Mouse (Mus musculus) forebrain, embryonic 13.5 days (tissue): ENCODE measurements around the gene Lsmem1. TPM values are rescaled to one million over a fixed set of nuclear protein-coding genes. Genes with fewer than 3 reads are reported as not detected.

Experiments used
- ATAC-seq: fragments of 200-750 bp; cut with Nextera tagmentation; 2 replicates; pipeline ENCODE4 v1.8.0; 2017
- H3K27ac ChIP-seq: fragments of 300-500 bp; sonication (generic); 2 replicates; pipeline ENCODE4 v1.5.1; 2015; ENCODE audit warnings: inconsistent platforms, mild to moderate bottlenecking, moderate library complexity
- H3K27me3 ChIP-seq: fragments of 300-500 bp; sonication (generic); 2 replicates; pipeline ENCODE4 v1.6.1; 2015; ENCODE audit warnings: mild to moderate bottlenecking, inconsistent platforms
- H3K36me3 ChIP-seq: fragments of 300-500 bp; sonication (generic); 2 replicates; pipeline ENCODE4 v1.6.1; 2015; ENCODE audit warnings: mild to moderate bottlenecking, inconsistent platforms; ENCODE audit not compliant: poor library complexity, severe bottlenecking
- H3K4me1 ChIP-seq: fragments of 300-500 bp; sonication (generic); 2 replicates; pipeline ENCODE4 v1.6.1; 2015; ENCODE audit warnings: inconsistent platforms
- H3K4me2 ChIP-seq: fragments of 300-500 bp; sonication (generic); 2 replicates; pipeline ENCODE4 v1.6.1; 2015; ENCODE audit warnings: inconsistent platforms, mild to moderate bottlenecking, moderate library complexity
- H3K4me3 ChIP-seq: fragments of 300-500 bp; sonication (generic); 2 replicates; pipeline ENCODE4 v1.5.1; 2015; ENCODE audit warnings: mild to moderate bottlenecking, inconsistent platforms
- H3K9ac ChIP-seq: fragments of 300-500 bp; sonication (generic); 2 replicates; pipeline ENCODE4 v1.6.1; 2015; ENCODE audit warnings: mild to moderate bottlenecking, inconsistent platforms
- H3K9me3 ChIP-seq: fragments of 300-500 bp; sonication (generic); replicated peaks from 2 replicates; pipeline ENCODE4 v1.6.1; 2016; ENCODE audit warnings: inconsistent platforms
- WGBS: fragments of 180-500 bp; shearing (Covaris S2); methylation state at CpG from one replicate; pipeline ENCODE4 v1.1.7; 2015; 5-methylcytosine and 5-hydroxymethylcytosine counted together
- polyA plus RNA-seq: library from polyadenylated mRNA; unstranded; fragments of >200 nt; fragmentation: Nextera tagmentation; extraction: Ambion mirVana; gene quantifications from 2 replicates; pipeline ENCODE4 v1.2.1, GENCODE M21; 2015

Lsmem1 gene
- polyA plus RNA-seq, 1 experiment from 2014 or later: not detected

DNA sequence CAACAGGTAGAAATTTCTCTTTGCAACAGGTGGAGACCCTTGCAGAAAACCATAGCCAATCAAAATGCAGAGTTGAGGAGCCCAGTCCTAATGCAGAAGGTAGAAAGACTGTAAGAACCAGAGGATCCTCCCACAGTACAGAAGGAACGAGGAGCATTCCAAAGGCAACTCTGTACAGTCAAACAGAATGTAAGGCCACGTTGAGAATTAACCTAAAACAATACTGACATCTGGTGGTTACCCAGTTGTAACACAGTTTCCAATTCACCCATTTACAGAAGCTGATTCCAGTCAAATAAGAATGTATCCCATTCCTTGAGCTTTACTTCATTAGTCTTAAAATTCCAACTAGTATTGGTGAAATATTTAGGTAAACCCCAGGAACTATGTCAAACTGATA, 34.7 kb downstream of the Lsmem1 start:
- ATAC-seq: peak; percentile 85
- H3K4me3 ChIP-seq: no peak overlapping the region
- H3K9me3 ChIP-seq: no peaks in the 10 kb centered on the region
- no peaks in the 10 kb centered on the region for H3K36me3 ChIP-seq
- no peaks in the 10 kb centered on the region for H3K4me1 ChIP-seq
- no peaks in the 10 kb centered on the region for H3K27me3 ChIP-seq
- no peak overlapping the region for H3K9ac ChIP-seq
- H3K4me2 ChIP-seq: no peak overlapping the region
- WGBS: 20% methylated on average over 2 of the region's 2 CpGs
- no peak overlapping the region for H3K27ac ChIP-seq

DNA sequence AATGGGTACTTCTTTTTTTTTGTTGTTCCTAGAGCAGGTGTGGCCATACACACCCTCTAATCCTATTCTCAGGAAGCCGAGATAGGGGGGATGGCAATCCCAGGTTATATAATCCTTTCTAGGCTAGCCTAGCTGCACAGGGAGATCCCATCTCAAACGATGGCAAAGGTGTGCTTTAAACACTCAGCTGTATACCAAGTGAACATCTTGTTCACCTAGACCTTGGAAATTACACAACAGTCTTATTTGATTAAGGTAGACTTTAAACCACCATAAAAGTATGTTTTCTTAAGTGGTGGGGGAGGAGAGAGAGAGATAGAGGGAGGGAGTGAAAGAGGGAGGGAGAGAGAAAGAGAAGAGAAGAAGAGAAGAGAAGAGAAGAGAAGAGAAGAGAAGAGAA, 38.5 kb downstream of the Lsmem1 start:
- Histone ChIP-seq H3K9me3 (no peaks in the 10 kb centered on the region), H3K4me2 (no peak overlapping the region), H3K4me3 (no peak overlapping the region), H3K9ac (no peak overlapping the region), H3K27me3 (no peaks in the 10 kb centered on the region), H3K36me3 (no peaks in the 10 kb centered on the region), H3K27ac (no peak overlapping the region), H3K4me1 (no peaks in the 10 kb centered on the region)
- ATAC-seq: no peak
- WGBS: 90% methylated on average over 2 of the region's 2 CpGs

DNA sequence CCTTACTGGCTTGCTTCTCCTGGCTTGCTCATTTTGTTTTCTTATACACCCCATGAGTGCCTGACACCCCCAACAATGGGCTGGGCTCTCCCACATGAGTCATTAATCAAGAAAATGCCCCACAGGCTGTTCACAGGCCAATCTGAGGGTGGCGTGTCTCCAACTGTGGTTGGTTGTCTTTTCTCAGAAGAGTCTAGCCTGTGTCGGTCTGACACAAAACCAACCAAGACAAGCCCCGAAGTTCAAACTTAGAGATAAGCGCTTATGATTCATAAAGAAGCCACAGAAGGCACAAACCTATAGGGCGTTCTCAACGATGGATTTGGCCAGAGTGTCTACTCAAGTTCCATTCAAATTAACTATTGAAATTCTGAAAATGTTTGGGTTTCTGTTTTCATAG, 45.1 kb downstream of the Lsmem1 start:
- H3K9me3 ChIP-seq: no peaks in the 10 kb centered on the region
- no peak overlapping the region for H3K4me2 ChIP-seq
- H3K9ac ChIP-seq: no peak overlapping the region
- H3K27me3 ChIP-seq: no peaks in the 10 kb centered on the region
- H3K27ac ChIP-seq: no peak overlapping the region
- no peaks in the 10 kb centered on the region for H3K4me1 ChIP-seq
- WGBS: 91% methylated on average over 6 of the region's 6 CpGs
- no peak for ATAC-seq
- no peak overlapping the region for H3K4me3 ChIP-seq
- H3K36me3 ChIP-seq: no peaks in the 10 kb centered on the region

DNA sequence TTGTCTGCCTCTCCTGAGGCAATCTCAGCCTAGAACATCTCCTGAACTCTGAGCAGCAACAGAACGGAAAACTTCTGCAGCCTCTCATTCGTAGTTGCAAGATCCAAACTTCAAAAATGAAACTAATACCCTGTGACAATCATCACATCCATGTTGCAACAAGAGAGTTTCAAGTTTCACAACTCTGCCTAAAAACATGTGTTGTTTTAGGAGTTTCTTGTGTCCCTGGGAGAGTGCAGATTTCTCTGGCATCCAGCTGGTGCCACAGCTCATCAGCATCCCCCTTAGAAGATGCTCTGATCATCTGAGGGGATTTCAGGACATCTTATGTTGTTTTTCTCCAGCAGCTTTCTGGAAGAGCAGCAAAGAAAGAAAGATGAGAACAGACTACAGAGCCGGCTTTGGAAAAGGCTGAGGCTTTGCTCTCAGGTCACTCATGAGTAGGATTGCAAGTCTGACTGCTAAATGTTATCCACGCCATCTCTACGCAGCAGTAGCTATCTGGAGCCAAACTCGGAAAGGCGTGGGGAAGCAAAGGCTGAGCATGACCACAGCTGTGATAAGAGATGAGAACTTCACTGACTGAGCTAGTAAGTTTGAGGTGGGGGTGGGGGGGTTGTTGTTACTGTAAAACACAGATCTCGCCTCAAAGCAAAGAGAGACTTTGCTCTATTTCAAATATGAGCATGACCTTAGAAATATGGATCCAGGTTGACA, 46.8 kb downstream of the Lsmem1 start:
- Histone ChIP-seq H3K4me1 (no peaks in the 10 kb centered on the region), H3K9me3 (no peaks in the 10 kb centered on the region), H3K27ac (no peak overlapping the region), H3K4me2 (no peak overlapping the region), H3K27me3 (no peaks in the 10 kb centered on the region), H3K36me3 (no peaks in the 10 kb centered on the region), H3K4me3 (no peak overlapping the region), H3K9ac (no peak overlapping the region)
- 89% methylated on average over 8 of the region's 8 CpGs for WGBS
- ATAC-seq: no peak

DNA sequence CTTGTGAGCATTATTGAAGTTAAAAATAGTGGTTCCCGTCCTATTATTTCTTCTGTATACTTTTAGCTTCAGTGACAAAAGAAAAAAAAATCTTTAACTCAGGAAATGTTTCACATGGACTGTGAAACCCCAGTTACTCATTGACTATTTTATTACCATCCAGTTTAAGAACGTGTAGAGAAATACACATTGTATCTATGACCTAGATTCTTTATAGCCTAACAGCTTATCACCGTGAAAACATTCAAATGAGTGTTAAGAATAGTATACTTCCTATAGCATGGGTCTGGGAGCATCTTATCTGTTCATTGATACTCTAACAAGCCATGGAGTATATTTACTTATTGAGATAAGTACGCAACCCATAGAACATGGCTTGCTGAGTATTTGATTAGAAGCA, 52.0 kb downstream of the Lsmem1 start:
- H3K9me3 ChIP-seq: no peaks in the 10 kb centered on the region
- H3K27ac ChIP-seq: no peak overlapping the region
- no peak for ATAC-seq
- no peaks in the 10 kb centered on the region for H3K27me3 ChIP-seq
- no peak overlapping the region for H3K4me3 ChIP-seq
- H3K4me2 ChIP-seq: no peak overlapping the region
- 89% methylated on average over 4 of the region's 4 CpGs for WGBS
- H3K9ac ChIP-seq: no peak overlapping the region
- H3K36me3 ChIP-seq: no peaks in the 10 kb centered on the region
- no peaks in the 10 kb centered on the region for H3K4me1 ChIP-seq

DNA sequence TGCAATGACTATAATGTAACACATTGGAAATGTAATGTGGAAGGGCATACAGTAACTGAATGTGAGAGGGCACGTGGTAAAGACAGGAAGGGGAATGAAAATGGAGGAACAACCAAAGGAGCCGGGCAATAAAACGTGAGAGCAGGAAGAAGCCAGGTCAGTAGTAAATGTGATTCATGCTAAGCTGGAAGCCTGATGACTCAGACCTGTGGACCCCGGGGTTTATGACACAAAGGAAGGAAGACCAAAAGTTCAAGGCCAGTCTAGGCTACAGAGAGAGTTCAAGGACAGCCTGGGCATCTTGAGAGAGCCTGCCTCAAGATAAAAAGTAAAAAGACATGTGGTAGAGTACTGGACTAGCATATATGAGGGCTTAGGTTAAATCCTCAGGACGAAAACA, 52.8 kb downstream of the Lsmem1 start:
- Histone ChIP-seq H3K4me3 (no peak overlapping the region), H3K4me1 (no peaks in the 10 kb centered on the region), H3K27ac (no peak overlapping the region), H3K9ac (no peak overlapping the region), H3K36me3 (no peaks in the 10 kb centered on the region), H3K9me3 (no peaks in the 10 kb centered on the region), H3K27me3 (no peaks in the 10 kb centered on the region), H3K4me2 (no peak overlapping the region)
- ATAC-seq: no peak
- 82% methylated on average over 5 of the region's 5 CpGs for WGBS

DNA sequence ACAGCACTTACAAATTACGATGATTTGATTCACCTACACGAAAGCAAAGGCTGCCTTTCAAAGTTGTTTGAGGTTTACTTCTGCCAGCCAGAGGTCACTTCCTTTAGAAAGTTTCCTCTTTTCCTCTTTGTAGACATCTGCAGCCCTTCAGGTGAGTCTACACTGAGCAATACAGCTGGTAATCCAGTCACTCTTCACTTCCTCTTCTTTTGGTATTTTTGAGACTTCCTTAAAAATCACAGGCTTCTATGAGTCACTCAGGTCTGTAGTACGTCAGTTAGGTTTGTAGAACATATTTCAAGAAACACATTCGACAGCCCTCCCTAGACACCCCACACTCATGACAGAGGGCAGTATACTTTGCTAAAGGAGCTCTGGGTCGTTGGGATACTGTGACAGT, 58.6 kb downstream of the Lsmem1 start:
- Histone ChIP-seq H3K4me1 (no peaks in the 10 kb centered on the region), H3K9ac (no peak overlapping the region), H3K27ac (no peak overlapping the region), H3K4me2 (no peak overlapping the region), H3K27me3 (no peaks in the 10 kb centered on the region), H3K9me3 (no peaks in the 10 kb centered on the region), H3K4me3 (no peak overlapping the region), H3K36me3 (no peaks in the 10 kb centered on the region)
- 86% methylated on average over 5 of the region's 5 CpGs for WGBS
- no peak for ATAC-seq

DNA sequence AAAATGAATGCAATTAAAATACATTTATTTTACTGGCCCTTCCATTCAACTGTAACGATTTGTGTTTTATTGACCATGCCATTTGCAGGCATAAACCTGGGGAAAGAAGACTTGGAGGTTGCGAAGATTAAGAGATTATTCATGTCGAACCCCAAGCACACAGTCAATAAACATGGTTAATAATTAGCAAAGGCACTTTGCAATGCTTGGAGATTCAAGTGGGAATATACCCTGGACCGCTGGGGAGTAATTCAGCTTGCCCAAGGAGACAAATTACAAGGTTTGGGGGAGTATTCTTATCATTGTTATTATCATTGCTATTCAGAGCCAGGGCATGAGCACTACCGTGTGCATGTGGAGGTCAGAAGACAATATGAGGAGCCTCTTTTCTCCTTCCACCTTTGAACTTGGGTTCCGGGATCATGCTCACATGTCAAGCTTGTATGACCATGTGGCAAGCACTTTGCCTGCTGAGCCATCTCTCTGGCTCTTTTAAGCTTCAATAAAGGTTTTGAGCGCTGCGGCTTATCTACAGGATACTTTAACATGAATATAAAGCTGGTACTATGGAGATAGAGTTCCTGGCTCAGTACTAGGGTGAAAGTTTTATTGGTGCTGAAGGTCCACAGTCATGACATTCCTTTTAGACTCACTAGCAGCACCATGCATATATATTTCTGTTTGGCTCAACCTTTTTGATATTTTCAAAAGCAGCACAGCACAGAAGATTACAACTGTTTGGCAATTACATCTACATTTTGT, 59.6 kb downstream of the Lsmem1 start:
- WGBS: 88% methylated on average over 8 of the region's 8 CpGs
- Histone ChIP-seq H3K27ac (no peak overlapping the region), H3K4me1 (no peaks in the 10 kb centered on the region), H3K4me2 (no peak overlapping the region), H3K36me3 (no peaks in the 10 kb centered on the region), H3K9ac (no peak overlapping the region), H3K27me3 (peaks cover under 1% of the 10 kb centered on the region; the same call in 1 of the 2 replicates), H3K9me3 (no peaks in the 10 kb centered on the region), H3K4me3 (no peak overlapping the region)
- ATAC-seq: no peak

DNA sequence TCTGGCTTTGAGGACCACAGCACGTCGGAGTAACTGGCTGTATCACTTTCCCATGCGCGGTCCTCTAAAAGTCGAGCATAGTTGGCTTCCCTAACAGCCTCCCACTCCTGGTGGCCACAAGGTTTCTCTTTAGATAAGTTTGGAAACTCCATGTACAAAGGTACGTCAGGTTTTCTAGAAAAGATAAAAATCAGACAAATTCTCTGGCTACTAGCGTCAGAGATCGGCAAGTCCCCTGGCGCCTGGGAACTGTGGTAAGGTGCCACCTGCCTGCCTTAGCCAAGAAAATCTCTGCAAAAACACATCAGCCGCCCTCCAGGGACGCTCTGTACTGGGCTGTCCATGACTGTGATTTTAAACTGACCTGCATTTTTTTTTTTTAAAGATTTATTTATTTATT, 64.8 kb downstream of the Lsmem1 start:
- no peak for ATAC-seq
- Histone ChIP-seq H3K4me3 (peak overlapping the region; percentile 43; the same call in 1 of the 2 replicates), H3K9ac (no peak overlapping the region), H3K4me1 (peaks cover 20% of the 10 kb centered on the region), H3K36me3 (no peaks in the 10 kb centered on the region), H3K4me2 (peak overlapping the region; percentile 88), H3K27ac (no peak overlapping the region), H3K27me3 (peaks cover 32% of the 10 kb centered on the region), H3K9me3 (no peaks in the 10 kb centered on the region)
- WGBS: 45% methylated on average over 11 of the region's 11 CpGs

DNA sequence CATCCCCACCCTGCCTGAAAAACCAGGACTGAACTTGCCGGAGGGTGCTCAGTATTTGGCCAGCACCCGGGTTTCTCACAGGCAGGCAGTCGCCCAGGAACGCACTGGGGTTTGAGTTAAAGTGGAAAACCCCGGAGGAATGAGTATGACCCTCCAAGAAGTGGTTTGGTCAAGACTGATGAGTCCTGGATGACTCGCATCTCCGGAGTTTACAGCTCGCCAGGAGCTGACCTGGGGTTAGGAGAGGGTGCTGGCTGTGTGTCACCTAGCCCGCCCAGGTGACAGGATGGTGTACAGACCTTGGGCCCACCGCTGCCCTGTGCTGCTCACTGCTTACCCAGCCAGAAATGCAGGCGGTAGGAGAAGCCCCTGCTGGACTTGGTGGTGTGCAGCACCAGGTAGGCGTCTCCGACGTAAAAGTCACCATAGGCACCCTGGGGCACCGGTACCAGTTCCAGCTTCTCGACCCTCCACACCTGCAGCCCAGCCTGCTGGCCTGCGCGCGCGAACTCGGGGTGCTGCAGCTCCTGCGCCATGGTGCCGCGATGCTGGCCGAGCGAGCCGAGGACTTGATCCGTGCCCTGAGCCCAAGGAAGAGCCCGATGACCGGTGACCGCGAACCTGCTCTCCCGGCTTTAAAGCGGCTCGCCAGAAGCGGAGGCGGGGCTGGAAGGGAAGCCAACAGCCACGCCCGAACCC, 65.6 kb downstream of the Lsmem1 start, which contains the start of gene Scin:
TSS of gene Scin (minus strand) at position 656 of the 699 bp plus-strand sequence.
- no peaks in the 10 kb centered on the region for H3K9me3 ChIP-seq
- WGBS: under 1% methylated on average over 39 of the region's 39 CpGs
- ATAC-seq: peak; percentile 57

DNA sequence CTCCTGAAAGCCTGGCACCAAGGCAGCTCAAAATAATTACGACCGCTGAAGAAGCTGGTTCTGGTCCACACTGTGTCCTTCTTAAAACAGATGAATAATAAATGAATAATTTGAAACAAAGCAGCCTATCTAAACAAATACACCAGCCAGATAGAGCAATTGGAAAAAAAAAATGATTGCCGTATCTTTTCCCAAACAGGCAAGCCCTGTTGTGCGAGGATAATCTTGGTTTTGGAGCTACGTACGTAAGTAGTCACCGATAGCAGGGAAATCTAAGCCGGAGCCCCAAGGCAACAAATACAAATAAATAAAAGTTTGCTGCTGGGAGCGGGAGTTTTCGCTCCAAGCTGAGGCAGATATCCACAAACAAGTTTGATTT, 66.1 kb downstream of the Lsmem1 start:
- Histone ChIP-seq H3K4me1 (peaks cover 20% of the 10 kb centered on the region), H3K9ac (no peak overlapping the region), H3K9me3 (no peaks in the 10 kb centered on the region), H3K27ac (no peak overlapping the region), H3K4me2 (peak overlapping the region; percentile 88), H3K4me3 (peak overlapping the region; percentile 43), H3K36me3 (no peaks in the 10 kb centered on the region), H3K27me3 (peaks cover 32% of the 10 kb centered on the region)
- WGBS: 14% methylated on average over 10 of the region's 10 CpGs
- ATAC-seq: no peak

More for the DNA sequence above, 65.6 kb downstream of the Lsmem1 start, which contains the start of gene Scin:
- peaks cover 32% of the 10 kb centered on the region for H3K27me3 ChIP-seq
- peak within 1 kb of the TSS; percentile 88 for H3K4me2 ChIP-seq
- H3K9ac ChIP-seq: peak within 1 kb of the TSS; percentile 58
- H3K4me3 ChIP-seq: peak within 1 kb of the TSS; percentile 43
- peaks cover 20% of the 10 kb centered on the region for H3K4me1 ChIP-seq
- no peaks in the 10 kb centered on the region for H3K36me3 ChIP-seq
- no peak within 1 kb of the TSS for H3K27ac ChIP-seq
